Mouse (Mus musculus) layer of hippocampus, adult 9-11 months (tissue): Measurements from ENCODE around the gene Tm7sf3.

ENCODE experiments used
- DNase-seq: peaks from one replicate; pipeline ENCODE4 v3.0.0; 2022

Gene Tm7sf3

DNA sequence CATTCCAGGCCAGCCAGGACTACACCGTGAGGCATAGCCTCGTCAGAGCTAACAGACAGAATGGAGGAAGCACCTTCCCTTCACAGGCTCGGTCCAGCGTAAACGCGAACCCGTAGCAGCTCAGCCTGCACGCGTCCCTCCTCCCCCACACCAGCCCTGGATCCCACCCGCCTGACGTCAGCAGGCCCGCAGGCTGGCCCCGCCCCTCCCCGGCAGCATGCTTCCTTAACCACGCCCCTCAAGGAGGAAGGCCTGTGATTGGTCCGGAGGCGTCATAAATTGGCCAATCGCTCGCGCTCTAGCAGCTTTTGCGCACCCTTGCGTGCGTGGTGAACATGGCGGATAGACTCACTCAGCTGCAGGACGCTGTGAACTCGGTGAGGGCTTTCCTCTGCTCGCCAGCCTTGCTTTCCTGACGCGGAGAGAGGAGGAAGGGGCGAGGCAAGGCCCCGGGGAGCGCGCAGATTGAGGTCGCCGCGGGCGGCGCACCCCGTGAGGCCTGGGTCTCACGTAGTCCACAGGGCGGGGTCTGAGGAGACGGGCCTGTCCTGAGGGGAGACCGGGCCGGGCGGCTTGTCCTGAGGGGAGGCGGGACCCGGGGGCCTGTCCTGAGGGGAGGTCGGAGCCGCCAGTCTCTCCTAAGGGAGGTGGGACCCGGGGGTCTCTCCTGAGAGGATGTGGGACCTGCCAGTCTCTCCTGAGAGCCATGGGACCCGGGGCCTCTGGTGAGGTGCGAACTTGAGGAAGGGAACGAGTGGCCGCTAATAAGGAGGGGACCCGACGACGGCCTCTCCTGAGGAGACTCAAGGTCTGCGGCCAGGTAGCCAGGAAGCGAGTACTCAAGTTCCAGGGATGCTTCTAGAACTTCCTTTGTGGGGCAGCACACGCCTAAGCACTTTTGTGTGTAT lies at the start of gene Tm7sf3, which contains the start of gene Med21:
TSS of gene Tm7sf3 (minus strand) at position 549 of the 908 bp plus-strand sequence.
TSS of gene Med21 (plus strand) at position 272 of the 908 bp plus-strand sequence.
- DNase-seq: peak; percentile 97

DNA sequence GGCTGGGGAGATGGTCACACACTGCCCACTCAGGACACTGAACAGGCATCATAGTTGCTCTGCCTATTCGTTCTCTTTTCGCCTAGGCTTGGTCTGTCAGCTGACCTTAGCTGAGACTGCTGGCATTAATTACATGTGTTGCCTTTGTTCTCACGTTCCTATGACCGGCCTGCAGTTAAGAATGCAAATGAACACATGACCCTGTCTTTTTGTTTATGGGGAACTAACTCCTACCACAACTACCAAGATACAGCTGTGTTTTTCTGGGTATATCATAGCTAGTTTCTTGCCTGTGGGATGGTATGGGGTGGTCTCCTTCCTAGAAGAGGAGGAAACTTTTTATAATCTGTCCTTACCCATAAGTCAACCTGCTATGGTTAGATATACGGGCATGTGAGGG lies 46.2 kb upstream of the Tm7sf3 start:
- no peak for DNase-seq

DNA sequence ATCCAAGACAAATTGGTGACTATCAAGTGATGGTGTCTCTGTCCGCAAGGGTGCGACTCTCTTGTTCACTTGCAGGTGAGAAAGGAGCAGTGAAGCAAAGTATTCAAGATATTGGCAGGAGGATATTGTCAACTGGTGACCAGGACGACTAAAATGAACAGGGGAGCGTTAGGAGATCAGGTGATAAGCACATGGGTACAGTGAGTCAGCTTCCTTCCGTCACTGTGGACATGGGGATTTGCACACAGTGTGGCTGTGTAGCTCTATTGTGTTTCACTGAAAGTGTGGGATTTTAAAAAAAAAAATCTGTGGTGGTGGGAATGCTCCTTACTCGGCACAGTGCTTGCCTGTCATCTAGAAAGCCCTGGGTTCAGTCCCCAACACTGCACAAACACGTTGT lies 45.4 kb upstream of the Tm7sf3 start:
- no peak for DNase-seq

DNA sequence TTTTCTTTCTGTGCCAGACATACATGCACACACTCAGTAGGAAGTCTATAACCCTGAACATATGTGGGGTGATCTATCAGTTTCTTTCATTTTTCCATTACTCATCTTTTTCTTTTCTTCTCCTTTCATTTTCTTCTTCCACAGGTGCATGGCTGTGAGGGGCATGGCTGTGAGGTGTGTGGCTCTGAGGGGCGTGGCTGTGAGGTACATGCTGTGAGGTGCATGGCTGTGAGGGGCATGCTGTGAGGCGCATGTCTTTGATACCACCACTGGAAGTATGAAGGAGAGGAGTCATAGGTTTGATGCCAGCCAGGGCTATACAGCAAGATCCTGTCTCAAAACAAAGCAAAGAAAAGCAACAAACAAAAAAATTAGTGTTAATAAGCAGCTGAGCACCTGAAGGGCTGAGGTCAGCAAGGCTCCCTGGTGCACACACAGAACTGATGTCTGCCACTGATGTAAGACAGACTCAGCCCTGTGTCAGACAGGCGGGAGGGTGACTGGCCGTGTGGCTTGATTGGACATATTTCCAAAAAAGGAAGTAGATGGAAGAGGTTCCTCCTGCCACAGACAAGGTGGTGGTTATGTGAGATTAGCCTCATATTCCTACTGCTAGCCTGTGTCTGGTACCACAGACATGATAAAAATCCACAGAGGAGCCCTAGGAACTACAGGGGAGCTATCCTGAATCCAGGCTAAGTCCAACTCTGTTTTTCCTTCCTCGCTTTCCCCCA lies 44.0 kb upstream of the Tm7sf3 start:
- no peak for DNase-seq

DNA sequence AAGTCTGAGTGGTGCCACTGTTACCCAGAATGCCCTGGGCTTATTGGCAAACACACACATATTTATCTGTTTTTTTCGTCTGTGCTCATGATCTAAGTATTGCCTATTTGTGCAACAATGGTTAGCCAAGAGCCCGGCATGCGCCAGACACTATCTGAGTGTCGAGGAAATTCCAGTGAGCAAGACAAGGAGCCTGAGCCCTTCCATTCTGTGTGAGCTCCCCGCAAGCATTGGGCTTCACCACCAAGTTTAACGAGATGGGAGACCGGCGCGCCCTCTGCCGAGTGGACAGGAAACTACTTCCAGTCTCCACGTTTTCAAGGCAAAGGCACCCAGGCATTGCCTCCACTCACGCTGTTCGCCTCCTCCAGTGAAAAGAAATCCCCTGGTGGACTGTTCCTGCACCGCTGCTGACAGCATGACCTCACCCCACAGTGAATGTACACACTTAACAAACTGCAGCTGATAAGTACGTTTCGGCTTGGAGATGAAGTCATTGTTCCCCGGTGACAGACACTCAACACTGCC lies 43.2 kb upstream of the Tm7sf3 start:
- no peak for DNase-seq

DNA sequence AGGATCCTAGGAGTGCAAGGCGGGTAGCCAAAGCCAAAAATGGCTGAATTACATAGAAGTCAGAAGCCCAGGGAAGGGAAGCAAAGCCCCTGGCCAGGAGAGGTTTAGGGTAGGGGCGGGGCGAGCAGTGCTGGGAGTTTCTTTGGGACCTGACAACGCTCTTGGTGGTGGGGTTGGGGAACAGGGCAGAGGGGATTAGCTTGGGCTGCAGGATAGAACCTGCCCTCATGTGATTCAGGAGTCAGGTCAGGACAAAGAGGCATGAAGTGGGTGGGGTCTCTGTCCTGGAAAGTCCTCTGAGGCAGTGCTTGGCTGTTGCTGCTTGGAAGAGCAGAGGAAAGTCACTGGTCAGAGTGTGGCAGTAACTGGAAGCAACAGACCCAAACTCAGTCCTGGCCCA lies 41.3 kb upstream of the Tm7sf3 start:
- no peak for DNase-seq

DNA sequence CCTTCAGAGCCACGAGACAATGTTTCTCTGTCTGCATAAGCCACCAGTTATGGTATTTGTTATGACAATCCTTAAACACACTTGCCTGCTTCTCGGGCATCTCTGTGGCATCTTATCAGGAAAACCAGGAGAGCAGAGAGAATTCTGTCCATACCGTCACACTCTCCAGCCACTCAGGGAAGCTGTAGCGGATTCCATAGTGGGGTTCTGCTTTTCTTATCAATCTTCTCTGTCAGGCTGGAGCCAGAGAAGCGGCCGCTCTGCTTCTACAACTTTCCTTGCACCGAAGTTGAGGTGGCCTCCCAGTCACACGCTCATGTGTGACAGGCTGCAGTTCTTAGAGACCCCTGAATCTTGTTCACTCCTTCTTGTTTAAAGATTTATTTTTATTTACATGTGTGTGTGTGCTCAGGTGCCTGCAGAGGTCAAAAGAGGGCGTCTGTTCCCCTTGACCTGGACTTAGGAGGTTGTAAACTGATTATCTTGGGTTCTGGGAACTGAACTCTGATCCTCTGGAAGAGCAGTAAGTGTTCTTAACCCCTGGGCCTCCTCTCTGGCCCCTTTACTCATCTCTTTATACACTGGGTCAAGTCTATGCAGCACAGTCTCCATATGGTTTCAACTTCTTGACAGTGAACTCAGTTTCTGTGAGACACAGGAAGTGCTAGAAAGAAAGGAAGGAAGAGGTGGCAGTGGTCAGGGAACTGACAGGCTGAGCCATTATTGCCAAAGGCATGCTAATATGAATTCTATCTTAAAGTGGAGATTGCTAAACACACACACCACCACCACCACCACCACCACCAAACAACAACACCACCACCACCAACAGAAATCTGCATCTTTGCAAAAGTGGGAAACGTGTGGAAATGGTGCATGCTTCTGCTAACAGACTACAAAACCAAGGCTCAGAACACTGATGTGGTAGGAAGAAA lies 35.8 kb upstream of the Tm7sf3 start:
- no peak for DNase-seq

DNA sequence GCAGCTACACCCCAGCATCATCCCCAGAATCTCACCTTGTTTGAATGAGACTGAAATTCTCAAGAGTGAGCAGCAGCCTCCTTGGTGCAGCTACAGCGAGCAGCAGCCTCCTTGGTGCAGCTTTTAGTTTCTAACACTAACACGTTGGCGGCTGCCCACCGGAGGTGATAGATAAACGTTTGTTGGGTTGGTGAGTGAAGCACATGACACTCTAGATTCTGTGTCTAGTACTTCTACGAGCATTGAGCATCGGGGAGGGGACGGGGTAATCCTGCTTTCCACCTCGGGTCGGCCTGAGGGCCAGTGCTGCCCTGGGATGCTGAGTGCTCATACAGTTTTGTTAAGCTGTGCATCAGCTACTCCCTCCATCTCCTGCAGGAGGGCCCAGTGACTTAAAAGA lies 34.3 kb upstream of the Tm7sf3 start:
- DNase-seq: no peak

DNA sequence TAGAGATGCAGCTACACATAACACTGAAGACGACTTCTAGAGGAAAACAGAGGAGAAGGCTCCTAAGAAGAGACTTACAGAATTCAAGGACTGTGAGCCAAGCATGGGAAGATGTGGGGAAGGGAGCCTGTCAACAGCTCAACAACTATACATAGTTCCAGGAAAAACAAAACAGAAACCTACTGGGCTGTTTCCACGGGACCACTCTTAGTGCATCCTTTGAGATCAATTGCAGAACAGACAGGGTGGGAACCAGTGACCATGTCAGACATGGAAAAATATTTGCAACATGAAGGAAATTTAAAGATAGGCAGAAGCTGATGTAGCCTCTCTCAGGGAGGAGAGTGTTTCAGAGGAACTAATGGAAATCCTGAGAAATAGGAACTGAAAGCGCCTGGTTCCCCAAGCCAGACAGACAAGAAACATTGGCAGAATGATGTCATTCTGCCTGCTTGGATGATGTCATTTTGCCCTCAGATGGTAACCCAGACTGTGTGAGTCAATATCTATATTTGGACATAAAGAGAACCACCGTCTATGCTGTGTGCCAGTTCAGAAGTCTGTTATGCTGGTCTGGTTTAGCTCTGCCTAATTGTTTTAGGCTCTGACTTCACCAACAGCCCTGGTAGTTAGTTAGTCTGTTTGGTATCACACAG lies 32.4 kb upstream of the Tm7sf3 start:
- DNase-seq: peak; percentile 68

DNA sequence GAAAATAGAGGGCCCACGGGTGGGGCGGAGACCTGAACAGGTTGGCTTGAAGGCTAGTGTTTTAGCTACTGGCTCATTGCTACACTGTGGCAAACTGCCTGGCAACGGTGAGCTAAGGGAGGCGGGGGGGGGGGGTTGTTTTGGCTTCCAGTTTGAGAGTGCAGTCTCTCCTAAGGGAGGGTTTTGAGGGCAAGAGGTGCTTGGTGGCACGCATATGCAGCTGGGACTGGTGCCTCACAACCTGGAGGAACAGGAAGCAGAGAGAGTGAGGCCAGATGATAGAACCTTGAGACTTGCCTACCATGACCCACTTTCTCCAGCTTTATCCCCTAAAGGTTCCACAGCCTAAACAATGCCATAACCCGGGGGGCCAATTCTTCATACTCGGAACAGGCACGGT lies 31.8 kb upstream of the Tm7sf3 start:
- DNase-seq: no peak

DNA sequence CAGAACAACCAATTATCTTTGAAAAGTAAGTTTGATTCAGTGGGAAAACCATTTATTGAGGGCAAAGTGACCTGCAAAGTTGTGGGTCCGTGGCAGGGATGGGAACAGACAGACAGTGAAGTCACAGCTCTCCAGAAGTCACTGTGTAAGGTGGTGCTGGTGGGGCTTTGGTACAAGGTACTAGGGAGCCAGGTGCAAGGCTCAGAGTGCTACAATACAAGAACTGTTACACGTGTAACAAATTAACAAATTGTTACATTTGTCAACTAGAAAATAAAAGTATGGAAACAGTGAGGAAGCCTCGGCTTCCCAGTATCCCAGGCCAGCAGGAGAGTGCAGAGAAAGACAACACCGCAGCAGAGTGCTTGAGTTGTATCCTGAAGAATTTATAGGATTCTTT lies 31.1 kb upstream of the Tm7sf3 start:
- DNase-seq: no peak

DNA sequence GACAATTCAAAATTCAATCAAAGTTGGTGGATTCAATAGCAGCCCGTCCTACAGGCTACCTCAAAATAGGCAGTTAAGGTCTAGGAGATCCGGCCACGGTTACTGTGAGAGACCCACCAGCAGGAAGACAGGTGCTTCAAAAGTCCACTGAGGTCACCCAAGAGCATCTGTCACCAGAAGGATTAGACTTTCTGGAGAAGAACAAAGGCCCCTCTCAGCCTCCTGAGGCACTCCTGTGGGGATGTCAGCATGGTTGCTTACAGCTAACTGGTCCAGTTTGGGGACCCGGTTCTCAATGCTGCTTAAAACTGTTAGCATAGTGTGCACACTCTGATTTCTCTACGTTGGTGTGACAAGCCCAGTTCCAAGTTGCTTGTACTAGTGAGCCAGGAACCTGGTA lies 29.5 kb upstream of the Tm7sf3 start:
- no peak for DNase-seq

DNA sequence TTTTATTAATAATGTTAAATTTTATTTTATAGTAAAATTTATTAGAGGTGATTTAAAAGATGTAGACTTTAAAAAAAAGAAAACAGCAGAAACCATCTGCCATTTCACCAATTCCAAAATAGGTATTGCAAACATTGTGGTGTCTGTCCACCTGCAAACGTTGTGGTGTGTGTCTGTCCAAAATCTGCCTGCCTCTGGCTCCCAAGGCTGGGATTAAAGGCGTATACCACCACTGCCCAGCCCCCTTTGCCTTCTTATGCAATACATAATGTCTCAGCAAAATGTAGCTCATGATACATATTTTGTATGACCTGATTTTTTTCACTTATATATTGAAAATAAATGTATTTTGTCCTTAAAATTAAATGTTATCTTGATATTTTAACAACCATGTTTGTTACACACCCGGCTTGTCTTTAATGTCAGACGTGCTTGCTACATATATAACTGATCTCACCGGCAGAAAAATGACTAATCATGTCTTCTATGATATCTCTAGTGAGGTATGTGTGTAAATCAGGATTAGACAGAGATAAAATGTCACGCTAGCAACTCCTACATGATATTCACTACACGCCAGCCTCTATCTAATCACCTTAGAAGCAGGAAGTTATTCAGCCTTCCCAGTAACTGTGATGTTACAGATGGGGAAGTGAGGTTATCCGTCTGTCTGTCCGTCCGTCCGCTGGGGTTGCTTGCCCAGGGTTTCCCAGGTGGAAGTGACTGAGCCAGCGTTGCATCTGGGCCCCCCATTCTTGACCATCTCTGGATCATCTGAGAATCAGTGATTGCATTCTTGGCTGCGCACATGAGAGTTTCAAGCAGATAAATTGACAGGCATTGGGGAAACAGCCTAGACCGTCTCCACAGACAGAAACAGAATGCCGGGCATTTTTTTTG lies 28.6 kb upstream of the Tm7sf3 start:
- DNase-seq: peak; percentile 19

DNA sequence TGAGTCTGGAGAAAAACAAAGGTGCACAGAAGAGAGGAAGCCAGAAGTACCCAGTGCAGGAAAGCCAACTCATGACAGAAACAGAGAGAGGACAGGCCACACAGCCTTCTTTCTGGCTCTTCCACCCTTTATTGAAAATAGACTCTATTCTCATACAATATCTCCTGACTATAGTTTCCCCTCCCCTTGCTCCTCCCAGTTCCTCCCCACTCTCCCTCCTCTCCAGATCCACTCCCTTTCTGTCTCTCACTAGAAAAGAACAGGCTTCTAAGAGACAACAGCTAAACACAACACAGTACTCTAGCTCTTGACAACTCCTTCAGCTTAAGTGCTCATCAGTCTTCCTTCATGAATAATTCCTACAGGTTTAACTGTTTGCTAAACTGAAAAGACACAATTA lies 26.0 kb upstream of the Tm7sf3 start:
- no peak for DNase-seq

DNA sequence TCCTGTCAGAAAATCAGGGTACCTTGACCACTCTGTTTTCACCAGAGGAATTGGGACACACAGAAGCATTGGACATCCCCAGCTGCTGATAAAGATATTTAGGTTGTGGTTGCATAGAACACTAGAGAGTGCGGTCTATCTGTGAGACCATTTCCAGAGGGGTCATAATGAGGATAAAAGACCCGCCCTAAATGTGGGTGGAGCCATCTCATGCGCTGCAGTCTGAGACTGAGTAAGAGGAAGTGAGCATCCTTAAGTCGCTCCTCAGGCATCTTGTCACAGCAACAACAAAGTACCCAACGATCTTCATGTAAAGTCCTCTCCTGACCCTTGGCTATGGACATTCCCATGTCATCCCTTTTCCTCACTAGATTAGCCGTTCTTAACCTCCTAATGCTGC lies 24.2 kb upstream of the Tm7sf3 start:
- DNase-seq: no peak

DNA sequence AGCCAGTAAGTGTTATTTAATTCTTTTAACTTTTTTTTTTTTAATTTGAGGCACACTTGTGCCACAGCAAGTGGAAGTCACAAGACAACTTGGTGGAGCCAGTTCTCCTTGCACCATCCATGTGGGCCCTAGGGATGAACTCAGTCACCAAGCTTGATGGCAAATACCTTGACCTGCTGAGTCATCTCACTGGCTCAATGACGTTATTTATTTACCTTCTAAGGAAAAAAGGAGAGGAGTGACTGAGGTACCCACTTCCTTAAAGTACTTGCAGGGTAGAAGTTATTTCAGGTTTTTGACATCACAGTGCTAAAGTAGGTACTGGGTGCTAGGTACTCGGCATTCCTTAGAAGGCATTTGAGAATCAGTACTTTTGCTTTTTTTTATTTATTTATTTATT lies 22.8 kb upstream of the Tm7sf3 start:
- no peak for DNase-seq

DNA sequence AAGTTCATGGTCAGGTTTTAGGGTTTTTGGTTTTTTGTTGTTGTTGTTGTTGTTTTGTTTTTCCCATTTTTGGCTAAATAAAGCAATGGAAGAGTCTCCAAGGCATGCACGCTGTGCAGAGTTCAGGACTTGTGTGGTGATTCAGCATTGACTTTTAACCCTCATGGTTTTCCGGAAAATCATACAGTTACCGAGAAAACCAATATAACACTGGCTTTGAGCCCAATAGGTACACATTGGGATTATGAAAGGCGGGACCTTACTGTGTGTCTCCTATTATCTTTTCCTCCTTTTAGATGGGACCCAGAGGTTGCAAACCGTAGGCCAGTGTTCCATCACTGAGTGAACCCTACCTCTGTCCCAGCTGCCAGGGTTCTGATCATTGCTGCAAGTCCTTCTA lies 22.3 kb upstream of the Tm7sf3 start:
- no peak for DNase-seq

DNA sequence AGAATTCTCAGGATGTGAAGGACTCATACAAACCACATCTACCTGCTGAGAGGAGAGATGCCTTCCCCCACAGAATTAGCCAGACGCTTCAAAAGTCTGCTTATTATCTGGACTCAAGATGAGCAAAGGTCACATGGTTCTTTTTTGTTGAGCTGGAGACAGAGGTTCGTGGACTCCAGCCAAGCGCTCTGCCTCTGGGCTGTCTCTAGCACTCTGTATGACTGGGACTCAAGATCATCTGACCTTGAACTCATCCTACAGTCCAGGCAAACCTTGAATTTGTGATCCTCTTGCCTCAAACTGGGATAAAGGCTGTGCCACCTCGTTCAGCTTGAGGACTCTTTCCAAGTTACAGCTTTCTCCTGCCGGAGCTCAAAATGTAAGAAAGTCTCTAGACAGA lies 21.5 kb upstream of the Tm7sf3 start:
- DNase-seq: no peak

DNA sequence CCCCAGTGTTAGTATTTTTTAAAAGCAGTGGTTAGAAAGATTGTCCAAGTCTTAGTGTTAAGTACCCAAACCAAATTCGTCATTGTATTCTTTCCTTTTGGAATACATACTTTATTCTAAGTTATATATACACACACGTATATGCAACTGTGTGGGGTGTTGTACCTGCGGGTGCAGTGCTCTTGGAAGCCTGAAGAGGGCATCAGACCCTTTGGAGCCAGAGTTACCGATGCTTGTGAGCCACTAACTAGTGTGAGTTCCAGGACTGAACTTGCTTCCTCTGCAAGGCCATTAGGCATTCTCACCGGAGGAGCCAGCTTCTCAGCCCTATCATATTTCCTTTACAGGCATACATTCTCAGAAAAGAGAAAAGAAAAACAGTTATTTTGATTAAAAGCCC lies 20.1 kb upstream of the Tm7sf3 start:
- no peak for DNase-seq

DNA sequence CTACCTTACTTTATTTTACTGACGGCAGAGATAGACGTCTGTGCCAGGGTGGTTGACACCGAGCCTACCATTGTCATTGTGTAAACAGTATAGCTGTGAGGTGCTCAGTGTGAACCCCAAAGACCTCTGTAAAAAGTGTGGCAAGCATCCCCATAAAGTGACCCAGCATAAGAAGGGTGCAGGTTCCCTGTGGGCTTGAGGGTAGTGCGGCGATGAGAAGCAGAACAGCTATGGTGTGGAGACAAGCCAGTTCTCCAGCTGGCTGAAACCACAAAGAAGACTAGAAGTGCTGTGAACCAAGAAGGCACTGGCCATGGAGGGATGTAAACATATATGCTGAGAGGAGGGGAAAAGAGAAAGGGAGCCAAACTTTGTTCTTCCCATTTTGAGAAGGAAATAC lies 19.0 kb upstream of the Tm7sf3 start:
- no peak for DNase-seq

DNA sequence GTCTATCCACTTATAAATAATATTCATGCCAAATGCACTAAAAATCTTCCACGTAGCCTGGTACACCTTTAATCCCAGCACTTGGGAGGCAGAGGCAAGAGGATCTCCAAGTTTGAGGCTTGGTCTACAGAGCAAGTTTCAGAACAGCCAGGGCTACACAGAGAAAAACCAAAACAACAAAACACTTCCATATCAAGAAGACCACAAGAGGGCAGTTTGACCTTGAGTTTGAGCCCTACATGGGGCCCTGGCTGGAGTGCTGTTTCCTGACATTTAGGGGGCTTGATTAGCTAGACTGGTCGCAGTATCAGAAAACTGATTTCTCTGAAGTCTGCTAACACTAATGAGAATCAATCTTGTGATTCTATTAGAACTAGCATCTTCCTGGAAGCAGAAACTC lies 18.0 kb upstream of the Tm7sf3 start:
- no peak for DNase-seq
